8 mouse cellular contexts compared by ENCODE assay signal in the genomic region with DNA sequence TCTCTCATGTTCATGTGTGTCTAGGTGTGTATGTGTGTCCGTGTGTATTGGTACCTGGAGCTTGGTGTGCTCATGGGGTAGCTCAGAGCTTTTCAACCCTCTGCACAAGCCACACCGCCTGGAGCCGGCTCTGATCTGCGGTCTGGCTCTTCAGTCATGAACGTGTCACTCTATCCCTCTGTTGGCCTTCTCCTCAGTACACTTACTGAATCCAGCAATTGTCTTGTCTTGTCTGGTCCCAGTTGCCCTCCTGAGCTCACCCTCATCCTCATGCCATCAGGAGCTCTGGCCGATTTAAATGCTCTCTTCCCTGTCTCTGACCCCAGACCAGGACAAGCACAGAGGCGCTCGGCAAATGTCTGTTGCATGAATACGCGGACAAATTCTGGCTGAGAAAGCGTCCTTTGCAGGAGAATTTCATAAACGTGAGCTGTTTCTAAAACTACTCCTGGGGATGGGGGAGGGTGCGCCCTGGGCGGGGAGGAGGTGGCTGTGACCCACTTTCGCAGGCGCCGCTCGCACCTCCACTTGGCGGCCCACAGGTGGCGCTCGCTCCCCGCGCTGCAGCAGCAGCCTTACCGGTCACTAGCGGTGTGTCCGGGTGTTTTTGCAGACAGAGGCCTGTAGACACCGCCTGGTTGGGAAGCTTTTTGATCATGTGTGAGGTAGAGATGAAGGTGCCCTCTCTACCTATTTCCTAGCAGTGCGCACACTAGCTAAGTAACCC. TPM values are rescaled to one million over a fixed set of nuclear protein-coding genes. Genes with fewer than 3 reads are reported as not detected.
DNase-seq lines count a peak whose midpoint lies in the region; ATAC-seq lines count a peak whose summit lies in the region.

No protein-coding gene starts in this region.

- no peak overlapping the region for H3K4me3 ChIP-seq in heart, embryonic 12.5 days
- no peak overlapping the region for H3K4me3 ChIP-seq in kidney, embryonic 16.5 days (ENCODE audit: low read length)

- H3K4me2 ChIP-seq in heart, embryonic 12.5 days = peak overlapping the region; percentile 35; the same call in 1 of the 2 replicates
- H3K4me2 ChIP-seq in kidney, embryonic 16.5 days (replicated peaks; ENCODE audit: low read depth, low read length) = peak overlapping the region; percentile 16; the same call in 1 of the 2 replicates

- DNase-seq in B cell, adult 2 months = peak; percentile 84 to 87
- DNase-seq in brain, adult 2 months (ENCODE audit: low read depth, low spot score) = peak; percentile 91
- DNase-seq in liver = peak; percentile 70
- DNase-seq in spleen, postnatal 14 days (ENCODE audit: low spot score in 2 of 2) = peak; percentile 52 to 73

- peak; percentile 81 for ATAC-seq in erythroid progenitor cell, adult 5-6 weeks (replicated peaks; ENCODE audit: low FRiP score, poor library complexity, severe bottlenecking)
- ATAC-seq in heart, embryonic 12.5 days (ENCODE audit: insufficient number of reproducible peaks, low FRiP score) = peak; percentile 38; the same call in 1 of the 2 replicates
- ATAC-seq in kidney, embryonic 16.5 days (ENCODE audit: low FRiP score, low TSS enrichment) = peak; percentile 53; the same call in 1 of the 2 replicates
- ATAC-seq in monocyte, adult 5-6 weeks (replicated peaks; ENCODE audit: insufficient number of reproducible peaks, low FRiP score, low TSS enrichment, poor library complexity, severe bottlenecking) = peak; percentile 73

- no peak overlapping the region for H3K27ac ChIP-seq in heart, embryonic 12.5 days (ENCODE audit: poor library complexity, severe bottlenecking)
- H3K27ac ChIP-seq in kidney, embryonic 16.5 days (ENCODE audit: low read length) = no peak overlapping the region

- 15% methylated on average over 28 of the region's 28 CpGs for WGBS in heart, embryonic 12.5 days
- 17% methylated on average over 28 of the region's 28 CpGs for WGBS in kidney, embryonic 16.5 days

- H3K36me3 ChIP-seq in heart, embryonic 12.5 days = no peaks in the 10 kb centered on the region
- no peaks in the 10 kb centered on the region for H3K36me3 ChIP-seq in kidney, embryonic 16.5 days (ENCODE audit: insufficient read depth, low read length)

- 0 out of 2 replicates have a peak, but pooled peaks cover 6% of the 10 kb centered on the region for H3K27me3 ChIP-seq in heart, embryonic 12.5 days (replicated peaks)
- H3K27me3 ChIP-seq in kidney, embryonic 16.5 days (ENCODE audit: insufficient read depth, low read length) = no peaks in the 10 kb centered on the region

- no peak overlapping the region for H3K9ac ChIP-seq in heart, embryonic 12.5 days
- H3K9ac ChIP-seq in kidney, embryonic 16.5 days (replicated peaks; ENCODE audit: low read length) = no peak overlapping the region

- peaks cover 3% of the 10 kb centered on the region; the same call in 1 of the 2 replicates for H3K4me1 ChIP-seq in heart, embryonic 12.5 days (replicated peaks)
- H3K4me1 ChIP-seq in kidney, embryonic 16.5 days (ENCODE audit: insufficient read depth, low read length) = peaks cover 10% of the 10 kb centered on the region; the same call in 1 of the 2 replicates

- H3K9me3 ChIP-seq in heart, embryonic 12.5 days (replicated peaks) = no peaks in the 10 kb centered on the region
- H3K9me3 ChIP-seq in kidney, embryonic 16.5 days (ENCODE audit: low read length) = no peaks in the 10 kb centered on the region

RNA-seq across cellular contexts. Expression of gene Adgre5, which starts 41.9 kb away (rescaled TPM):
- total RNA-seq in erythroid progenitor cell, adult 5-6 weeks (2015; ENCODE audit: low replicate concordance) = 34.8 and 54.8 TPM in 2 replicates
- total RNA-seq in erythroid progenitor cell, adult 5-6 weeks (2017; ENCODE audit: low replicate concordance) = 28.8 and 29.0 TPM in 2 replicates
- 26.2 and 29.2 TPM in 2 replicates for polyA plus RNA-seq in heart, embryonic 12.5 days (2016; fragmentation: Nextera tagmentation; extraction: Ambion mirVana)
- polyA plus RNA-seq in kidney, embryonic 16.5 days (2015; fragmentation: Nextera tagmentation; extraction: Ambion mirVana) = 40.7 and 42.5 TPM in 2 replicates
- 1,127 to 1,315 TPM (median 1,167 TPM) in 3 replicates for total RNA-seq in monocyte, adult 5-6 weeks (2017)

Comparison
In these comparisons a context has a peak if more than half of its experiments do, and no peak if none do; other contexts are left out.
1. RNA of gene Adgre5, which starts 41.9 kb away (total RNA-seq): 1,127 to 1,315 TPM in monocyte, adult 5-6 weeks; 28.8 to 54.8 TPM in erythroid progenitor cell, adult 5-6 weeks; every median in the first group is over 10 times any median in the second.
2. Peak in every context shown above with its lines, with median percentiles within 50 percentile points of each other: DNase-seq and ATAC-seq.